Mouse (Mus musculus) erythroblast, embryonic 14.5 days (primary cell): ENCODE results near the gene Bpi. TPM values are rescaled to one million over a fixed set of nuclear protein-coding genes. Genes with fewer than 3 reads are reported as not detected.

ENCODE experiments used
- H3K27me3 ChIP-seq: 2 replicates; pipeline ENCODE4 v1.6.1; 2012; ENCODE audit warnings: inconsistent platforms; ENCODE audit not compliant: control insufficient read depth
- H3K36me3 ChIP-seq: 2 replicates; pipeline ENCODE4 v1.6.1; 2012; ENCODE audit warnings: mild to moderate bottlenecking, inconsistent platforms; ENCODE audit not compliant: control insufficient read depth
- H3K4me1 ChIP-seq: 2 replicates; pipeline ENCODE4 v1.6.1; 2012; ENCODE audit warnings: inconsistent platforms; ENCODE audit not compliant: control insufficient read depth
- H3K4me3 ChIP-seq: replicated peaks from 2 replicates; pipeline ENCODE3; 2012; ENCODE audit warnings: moderate library complexity, mild to moderate bottlenecking, inconsistent platforms
- H3K9me3 ChIP-seq: 2 replicates; pipeline ENCODE4 v1.6.1; 2012; ENCODE audit warnings: low read length, inconsistent platforms, mixed read lengths; ENCODE audit not compliant: control insufficient read depth
- GATA1 ChIP-seq: IDR thresholded peaks from 2 replicates; pipeline ENCODE4 v1.6.1; 2012; ENCODE audit warnings: low read length, inconsistent platforms, mixed read lengths
- TAL1 ChIP-seq: IDR thresholded peaks from 3 replicates; pipeline ENCODE4 v1.6.1; 2012; ENCODE audit warnings: low read length, inconsistent platforms, mixed read lengths
- polyA plus RNA-seq: library from polyadenylated mRNA; stranded (reverse); fragments of >175 nt; gene quantifications from 2 replicates; pipeline ENCODE4 v1.2.3, GENCODE M21; 2012

Gene Bpi
- polyA plus RNA-seq, 1 experiment = not detected

DNA sequence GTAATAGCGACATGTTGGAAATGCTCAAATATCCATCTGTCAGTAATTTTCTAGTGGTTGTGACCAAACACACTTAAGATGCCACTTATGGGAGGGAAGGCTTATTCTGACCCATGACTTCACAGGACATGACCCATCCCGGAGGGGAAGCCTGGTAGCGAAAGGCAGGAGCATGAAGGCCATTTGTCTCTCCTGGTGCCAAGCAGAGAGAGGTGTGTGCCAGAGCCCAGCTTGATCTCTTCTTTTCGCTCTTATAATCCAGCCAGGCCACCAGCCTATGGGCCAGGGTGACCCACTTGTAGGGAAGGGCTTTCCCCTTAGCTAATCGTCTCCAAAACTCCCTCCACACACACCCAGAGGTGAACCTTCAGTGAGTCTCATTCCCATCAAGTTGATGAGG is 19.8 kb upstream of the Bpi start:
- TF ChIP-seq TAL1 = no peak
- no peak for TF ChIP-seq GATA1
- Histone ChIP-seq H3K9me3 (peaks cover 2% of the 10 kb centered on the region; the same call in 1 of the 2 replicates), H3K4me3 (no peak overlapping the region), H3K27me3 (no peaks in the 10 kb centered on the region), H3K4me1 (no peaks in the 10 kb centered on the region), H3K36me3 (no peaks in the 10 kb centered on the region)

DNA sequence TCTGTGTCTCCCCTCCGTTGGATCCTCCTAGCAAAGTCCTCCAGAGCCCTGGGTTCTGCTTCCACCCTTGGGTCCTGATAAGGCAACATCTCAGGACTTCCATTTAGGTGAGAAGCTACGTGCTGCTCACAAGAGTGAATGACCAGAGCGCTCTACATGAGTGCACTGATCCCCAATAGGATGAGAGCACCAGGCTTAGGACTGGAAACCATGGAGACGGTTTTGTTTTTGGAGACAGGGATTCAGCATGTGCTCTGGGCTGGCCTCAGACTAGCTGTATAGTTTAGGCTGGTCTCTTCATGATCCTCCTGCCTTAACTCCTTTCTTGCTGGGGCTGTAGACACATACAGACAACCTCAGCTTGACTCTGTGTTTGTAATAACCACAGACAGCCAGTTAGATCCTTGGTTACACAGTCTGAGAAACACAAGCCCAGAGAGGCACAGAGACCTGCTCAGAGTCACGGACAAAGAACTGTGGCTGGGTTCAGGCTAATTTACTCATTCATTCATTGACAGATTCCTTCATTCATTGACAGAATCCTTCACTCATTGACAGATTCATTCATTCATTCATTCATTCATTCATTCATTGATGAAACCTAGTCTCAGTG is 16.7 kb upstream of the Bpi start:
- Histone ChIP-seq H3K9me3 (peaks cover 2% of the 10 kb centered on the region; the same call in 1 of the 2 replicates), H3K36me3 (no peaks in the 10 kb centered on the region), H3K4me1 (no peaks in the 10 kb centered on the region), H3K27me3 (no peaks in the 10 kb centered on the region), H3K4me3 (no peak overlapping the region)
- TF ChIP-seq GATA1 = no peak
- TF ChIP-seq TAL1 = no peak

- H3K36me3 ChIP-seq = no peaks in the 10 kb centered on the region
- H3K27me3 ChIP-seq = no peaks in the 10 kb centered on the region
- TF ChIP-seq GATA1 (no peak), TAL1 (no peak)
- no peaks in the 10 kb centered on the region for H3K9me3 ChIP-seq
- H3K4me1 ChIP-seq = no peaks in the 10 kb centered on the region
- no peak overlapping the region for H3K4me3 ChIP-seq
Measured at GRCm38 (mm10) chr2:158242170-158242896, 15.6 kb upstream of the Bpi start.

DNA sequence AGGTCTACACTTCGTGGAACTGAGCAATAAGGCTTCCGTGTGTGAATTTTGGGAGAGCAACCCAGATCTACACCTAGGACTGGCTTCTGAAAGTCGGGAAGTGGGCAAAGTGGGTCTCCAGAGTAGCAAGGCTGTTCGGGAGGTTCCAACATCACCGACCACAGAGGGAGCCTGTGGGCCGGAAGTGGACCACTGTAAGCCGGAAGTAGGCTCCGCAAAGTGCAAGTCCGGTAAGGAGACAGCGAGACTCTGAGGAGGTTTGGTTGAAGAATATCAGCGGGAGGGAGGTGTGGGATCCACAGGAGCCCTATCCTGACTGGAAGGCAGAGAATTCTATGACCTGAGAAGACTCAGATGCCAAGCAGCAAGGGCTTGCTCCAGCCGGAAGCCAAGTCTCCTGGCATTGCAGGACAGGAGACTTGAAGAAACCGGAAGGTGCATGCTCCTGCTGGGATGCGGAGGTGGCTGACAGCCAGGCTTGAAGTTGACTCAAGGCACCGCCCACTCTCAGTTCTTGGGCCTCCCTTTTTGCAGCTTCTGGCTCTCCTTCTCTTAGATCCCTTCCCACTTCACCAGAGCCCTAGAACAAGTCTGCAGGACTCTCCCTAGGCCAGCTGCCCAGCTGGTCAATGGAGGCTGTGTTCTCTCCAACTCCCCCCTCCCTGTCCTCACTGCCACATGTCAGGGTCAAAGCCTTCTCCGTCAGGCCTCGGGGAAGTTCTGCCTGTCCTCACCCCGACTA is 14.6 kb upstream of the Bpi start:
- no peaks in the 10 kb centered on the region for H3K4me1 ChIP-seq
- H3K9me3 ChIP-seq = no peaks in the 10 kb centered on the region
- H3K4me3 ChIP-seq = no peak overlapping the region
- no peaks in the 10 kb centered on the region for H3K27me3 ChIP-seq
- no peaks in the 10 kb centered on the region for H3K36me3 ChIP-seq
- TF ChIP-seq GATA1 (no peak), TAL1 (no peak)

DNA sequence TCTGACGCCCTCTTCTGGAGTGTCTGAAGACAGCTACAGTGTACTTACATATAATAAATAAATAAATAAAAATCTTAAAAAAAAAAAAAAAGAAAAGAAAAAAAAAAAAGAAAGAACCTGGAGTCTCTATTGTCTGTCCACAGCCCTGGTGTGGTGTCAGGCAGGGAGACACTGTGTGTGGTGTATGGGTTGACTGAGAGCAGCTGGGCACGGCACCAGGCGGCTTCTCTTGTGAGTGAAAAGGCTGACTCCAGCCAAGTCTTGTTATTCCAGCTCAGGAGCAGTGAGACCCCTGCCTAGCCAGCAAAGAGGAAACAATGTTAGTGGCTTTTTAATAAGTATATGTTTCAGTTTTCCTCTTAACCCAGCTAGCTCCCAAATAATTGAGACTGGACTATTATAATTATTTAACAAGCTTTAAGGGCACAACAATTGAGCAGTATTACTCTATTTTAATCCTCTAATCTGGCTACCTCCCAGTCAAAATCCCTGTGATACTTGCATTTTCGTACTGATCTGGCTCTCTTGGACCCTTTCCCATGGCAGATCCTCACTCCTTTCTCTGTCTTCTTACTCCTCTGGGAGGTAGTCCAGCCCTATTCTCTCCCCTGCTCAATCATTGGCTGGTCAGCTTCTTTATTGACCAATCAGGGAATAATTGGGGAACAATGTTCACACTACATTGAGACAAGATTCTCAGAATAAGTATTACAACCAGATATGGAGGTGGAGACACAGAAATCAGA is 12.6 kb upstream of the Bpi start:
- H3K36me3 ChIP-seq = no peaks in the 10 kb centered on the region
- no peaks in the 10 kb centered on the region for H3K4me1 ChIP-seq
- TF ChIP-seq GATA1 = no peak
- no peak for TF ChIP-seq TAL1
- H3K9me3 ChIP-seq = no peaks in the 10 kb centered on the region
- no peak overlapping the region for H3K4me3 ChIP-seq
- H3K27me3 ChIP-seq = no peaks in the 10 kb centered on the region

DNA sequence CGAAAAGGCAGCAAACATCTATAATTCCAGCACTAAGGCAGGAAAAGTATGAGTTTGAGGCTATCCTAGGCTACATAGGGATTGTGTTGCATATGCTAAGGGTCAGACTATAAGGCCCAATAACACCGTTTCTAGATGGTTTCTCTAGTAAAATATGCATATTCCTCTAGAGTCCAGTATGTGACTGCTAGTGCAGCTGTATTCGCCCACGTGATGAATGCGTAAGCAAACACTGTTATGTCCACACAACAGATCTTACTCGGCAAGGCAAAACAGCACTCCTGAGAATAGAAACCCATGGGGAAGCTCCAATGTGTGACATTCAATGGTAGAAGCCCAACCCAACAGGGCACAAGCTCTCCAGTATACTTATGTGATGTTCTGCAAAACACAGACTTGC is 10.0 kb upstream of the Bpi start:
- no peaks in the 10 kb centered on the region for H3K36me3 ChIP-seq
- no peaks in the 10 kb centered on the region for H3K9me3 ChIP-seq
- H3K4me3 ChIP-seq = no peak overlapping the region
- TF ChIP-seq GATA1 = no peak
- no peak for TF ChIP-seq TAL1
- no peaks in the 10 kb centered on the region for H3K4me1 ChIP-seq
- H3K27me3 ChIP-seq = no peaks in the 10 kb centered on the region

- H3K4me1 ChIP-seq = no peaks in the 10 kb centered on the region
- no peaks in the 10 kb centered on the region for H3K9me3 ChIP-seq
- H3K4me3 ChIP-seq = no peak overlapping the region
- no peaks in the 10 kb centered on the region for H3K36me3 ChIP-seq
- no peaks in the 10 kb centered on the region for H3K27me3 ChIP-seq
- TF ChIP-seq TAL1 (no peak), GATA1 (no peak)
Measured at GRCm38 (mm10) chr2:158248318-158248717, 9.6 kb upstream of the Bpi start.

- Histone ChIP-seq H3K4me3 (no peak overlapping the region), H3K27me3 (no peaks in the 10 kb centered on the region), H3K36me3 (no peaks in the 10 kb centered on the region), H3K4me1 (no peaks in the 10 kb centered on the region), H3K9me3 (no peaks in the 10 kb centered on the region)
- no peak for TF ChIP-seq TAL1
- TF ChIP-seq GATA1 = no peak
Measured at GRCm38 (mm10) chr2:158250558-158250957, 7.3 kb upstream of the Bpi start.

DNA sequence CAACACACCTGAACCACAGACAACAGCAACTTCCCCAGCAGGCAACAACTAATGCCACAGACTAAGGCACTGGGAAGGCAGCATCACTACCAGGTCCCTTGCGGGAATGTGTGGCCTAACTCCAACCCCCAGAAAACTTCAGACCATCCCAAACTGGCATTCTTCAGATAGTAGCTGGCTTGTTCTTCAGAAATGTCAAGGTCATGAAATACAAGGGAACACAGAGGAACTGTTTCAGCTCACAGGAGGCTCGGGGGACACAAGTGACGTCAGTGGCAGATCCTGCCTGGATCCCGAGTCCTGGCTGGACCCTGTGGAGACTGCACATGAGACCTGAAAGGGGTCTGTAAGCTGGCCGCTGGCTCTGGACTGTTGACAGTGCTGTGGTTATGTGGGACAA is 4.1 kb upstream of the Bpi start:
- no peak overlapping the region for H3K4me3 ChIP-seq
- peaks cover 6% of the 10 kb centered on the region; the same call in 1 of the 2 replicates for H3K27me3 ChIP-seq
- TF ChIP-seq GATA1 (no peak), TAL1 (no peak)
- H3K4me1 ChIP-seq = no peaks in the 10 kb centered on the region
- H3K9me3 ChIP-seq = no peaks in the 10 kb centered on the region
- no peaks in the 10 kb centered on the region for H3K36me3 ChIP-seq
